Mouse (Mus musculus): ENCODE measurements around the gene Igdcc3. TPM values are rescaled to one million over a fixed set of nuclear protein-coding genes. Genes with fewer than 3 reads are reported as not detected.

The Igdcc3 gene
- polyA plus RNA-seq, 1 experiment from 2014 or later = 5.5 TPM

DNA sequence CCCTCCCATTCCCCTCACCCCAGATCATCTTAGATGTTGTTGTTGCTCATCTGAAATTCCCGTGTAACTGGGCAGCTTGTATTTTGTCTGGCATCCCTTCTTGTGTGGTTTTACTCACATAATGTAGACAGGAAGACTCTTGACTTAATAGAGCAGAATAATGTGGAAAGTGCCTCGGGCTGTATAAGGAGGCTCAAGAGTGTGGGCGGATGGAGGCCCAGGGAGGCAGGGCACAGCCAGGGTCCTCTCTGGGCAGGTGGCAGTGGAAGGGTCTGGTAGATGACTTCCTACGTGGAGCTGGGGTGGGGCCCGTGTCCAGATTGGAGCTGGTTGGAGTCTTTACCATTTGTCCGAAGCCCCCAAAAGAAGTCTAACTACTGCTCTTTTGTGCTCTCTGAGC lies 82.9 kb downstream of the Igdcc3 start:
- Histone ChIP-seq H3K9ac (no peak overlapping the region), H3K9me3 (replicated peaks) (no peaks in the 10 kb centered on the region), H3K27me3 (replicated peaks) (no peaks in the 10 kb centered on the region), H3K4me3 (no peak overlapping the region), H3K27ac (ENCODE audit: poor library complexity, severe bottlenecking) (no peak overlapping the region), H3K4me1 (replicated peaks) (no peaks in the 10 kb centered on the region), H3K4me2 (no peak overlapping the region), H3K36me3 (peaks cover 12% of the 10 kb centered on the region)
- WGBS = 82% methylated on average over 6 of the region's 6 CpGs
- no peak for ATAC-seq (ENCODE audit: insufficient number of reproducible peaks, low FRiP score)

DNA sequence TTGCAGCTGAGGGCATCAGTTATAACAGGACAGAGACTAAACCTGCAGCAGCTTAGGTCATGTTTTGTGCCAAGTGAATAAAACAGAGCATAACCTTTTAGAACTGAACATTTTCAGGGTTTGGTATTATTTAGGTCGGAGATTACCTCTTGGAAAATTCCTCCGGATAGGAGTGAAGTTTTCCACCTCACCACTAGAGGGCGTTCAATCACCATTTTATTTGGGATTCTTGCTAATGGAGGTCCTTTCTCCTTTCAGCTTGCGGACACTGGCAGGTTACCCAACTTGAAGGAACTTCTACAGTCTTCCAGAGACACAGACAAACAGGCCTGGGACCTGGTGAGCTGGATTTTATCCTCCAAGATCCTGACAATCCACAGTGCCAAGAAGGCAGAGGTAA lies 84.8 kb downstream of the Igdcc3 start:
- H3K4me1 ChIP-seq (replicated peaks) = no peaks in the 10 kb centered on the region
- H3K9ac ChIP-seq = no peak overlapping the region
- no peak overlapping the region for H3K4me2 ChIP-seq
- no peaks in the 10 kb centered on the region for H3K27me3 ChIP-seq (replicated peaks)
- ATAC-seq (ENCODE audit: insufficient number of reproducible peaks, low FRiP score) = no peak
- 28% methylated on average over 4 of the region's 4 CpGs for WGBS
- H3K4me3 ChIP-seq = no peak overlapping the region
- no peak overlapping the region for H3K27ac ChIP-seq (ENCODE audit: poor library complexity, severe bottlenecking)
- H3K36me3 ChIP-seq = peaks cover 28% of the 10 kb centered on the region
- no peaks in the 10 kb centered on the region for H3K9me3 ChIP-seq (replicated peaks)

DNA sequence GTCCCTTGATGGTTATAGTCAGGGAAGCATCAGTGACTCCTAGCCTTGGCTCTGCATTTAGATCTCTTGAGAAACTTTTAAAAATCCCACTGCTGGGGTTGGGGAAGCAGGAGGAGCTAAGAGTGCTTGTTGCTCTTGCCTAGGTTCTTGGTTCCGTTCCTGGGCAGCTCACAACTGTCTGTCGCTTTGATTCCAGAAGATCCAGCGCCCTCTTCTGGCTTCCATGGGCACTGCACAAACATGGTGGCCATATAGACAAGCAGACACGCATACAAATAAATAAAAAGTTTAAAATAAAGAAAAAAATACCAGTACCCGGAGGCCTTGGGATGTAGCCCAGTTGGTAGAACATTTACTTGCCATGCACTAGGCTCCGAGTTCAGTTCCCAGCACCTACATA lies 89.3 kb downstream of the Igdcc3 start:
- 70% methylated on average over 6 of the region's 6 CpGs for WGBS
- no peak overlapping the region for H3K27ac ChIP-seq (ENCODE audit: poor library complexity, severe bottlenecking)
- no peak overlapping the region for H3K4me2 ChIP-seq
- ATAC-seq (ENCODE audit: insufficient number of reproducible peaks, low FRiP score) = no peak
- H3K27me3 ChIP-seq (replicated peaks) = no peaks in the 10 kb centered on the region
- H3K9ac ChIP-seq = no peak overlapping the region
- no peaks in the 10 kb centered on the region for H3K4me1 ChIP-seq (replicated peaks)
- H3K9me3 ChIP-seq (replicated peaks) = no peaks in the 10 kb centered on the region
- H3K4me3 ChIP-seq = no peak overlapping the region
- H3K36me3 ChIP-seq = peaks cover 44% of the 10 kb centered on the region

DNA sequence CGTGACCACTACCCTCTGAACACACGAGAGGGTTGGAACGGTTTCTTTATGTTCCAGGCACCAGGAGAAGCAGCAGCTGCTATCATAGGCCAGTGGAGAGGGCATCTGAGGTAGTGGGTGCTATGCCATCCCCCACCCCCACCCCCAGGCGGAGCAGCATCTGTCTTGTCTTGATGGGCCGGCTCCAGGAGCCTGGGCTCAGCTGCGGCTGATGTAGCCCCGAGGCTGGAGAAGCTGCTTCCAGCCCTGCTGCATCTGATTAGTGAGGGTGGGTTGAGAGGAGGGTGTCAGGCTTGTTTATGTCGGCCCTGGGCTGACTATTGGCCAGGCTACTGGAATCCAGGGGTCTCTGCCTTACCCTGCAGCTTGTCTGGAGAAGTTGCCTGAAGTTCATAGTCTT lies 90.3 kb downstream of the Igdcc3 start:
- no peak overlapping the region for H3K9ac ChIP-seq
- no peaks in the 10 kb centered on the region for H3K4me1 ChIP-seq (replicated peaks)
- ATAC-seq (ENCODE audit: insufficient number of reproducible peaks, low FRiP score) = no peak
- peaks cover 43% of the 10 kb centered on the region for H3K36me3 ChIP-seq
- H3K27me3 ChIP-seq (replicated peaks) = no peaks in the 10 kb centered on the region
- H3K27ac ChIP-seq (ENCODE audit: poor library complexity, severe bottlenecking) = no peak overlapping the region
- no peak overlapping the region for H3K4me3 ChIP-seq
- no peak overlapping the region for H3K4me2 ChIP-seq
- H3K9me3 ChIP-seq (replicated peaks) = no peaks in the 10 kb centered on the region
- 52% methylated on average over 8 of the region's 8 CpGs for WGBS

DNA sequence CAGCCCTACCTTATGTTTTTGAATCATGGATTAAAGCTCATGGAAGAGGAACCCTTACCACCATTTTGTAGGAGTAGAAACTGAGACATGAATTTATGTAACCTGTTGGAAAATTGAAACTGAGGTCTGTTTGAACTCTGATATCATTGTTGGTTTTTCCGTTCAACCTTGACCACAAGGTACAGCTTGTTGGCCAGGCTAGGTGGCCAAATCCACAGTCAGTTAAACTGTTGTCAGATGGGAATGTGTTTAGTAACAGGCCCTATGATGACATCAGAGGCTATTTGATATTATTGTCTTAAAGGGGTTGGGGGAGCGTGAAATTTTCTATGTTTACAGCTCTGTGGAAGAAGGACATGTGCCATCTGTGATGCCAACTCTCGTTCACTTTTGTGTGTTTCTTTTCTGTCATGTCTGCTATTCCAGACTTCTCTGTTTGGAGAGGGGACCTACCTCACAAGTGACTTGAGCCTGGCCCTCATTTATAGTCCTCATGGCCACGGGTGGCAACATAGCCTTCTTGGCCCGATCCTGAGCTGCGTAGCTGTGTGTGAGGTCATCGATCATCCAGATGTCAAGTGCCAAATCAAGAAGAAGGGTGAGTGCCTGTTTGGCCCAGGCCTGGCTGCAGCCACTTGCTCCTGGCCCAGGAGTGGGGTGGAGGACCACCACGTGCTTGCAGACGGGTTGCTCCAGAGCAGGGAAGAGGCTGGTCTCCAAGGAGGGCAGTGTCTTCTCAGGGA lies 92.4 kb downstream of the Igdcc3 start:
- H3K27ac ChIP-seq (ENCODE audit: poor library complexity, severe bottlenecking) = no peak overlapping the region
- H3K27me3 ChIP-seq (replicated peaks) = no peaks in the 10 kb centered on the region
- ATAC-seq (ENCODE audit: insufficient number of reproducible peaks, low FRiP score) = no peak
- H3K9ac ChIP-seq = no peak overlapping the region
- no peaks in the 10 kb centered on the region for H3K4me1 ChIP-seq (replicated peaks)
- no peaks in the 10 kb centered on the region for H3K9me3 ChIP-seq (replicated peaks)
- no peak overlapping the region for H3K4me2 ChIP-seq
- WGBS = 83% methylated on average over 9 of the region's 9 CpGs
- no peak overlapping the region for H3K4me3 ChIP-seq
- H3K36me3 ChIP-seq = peaks cover 50% of the 10 kb centered on the region

DNA sequence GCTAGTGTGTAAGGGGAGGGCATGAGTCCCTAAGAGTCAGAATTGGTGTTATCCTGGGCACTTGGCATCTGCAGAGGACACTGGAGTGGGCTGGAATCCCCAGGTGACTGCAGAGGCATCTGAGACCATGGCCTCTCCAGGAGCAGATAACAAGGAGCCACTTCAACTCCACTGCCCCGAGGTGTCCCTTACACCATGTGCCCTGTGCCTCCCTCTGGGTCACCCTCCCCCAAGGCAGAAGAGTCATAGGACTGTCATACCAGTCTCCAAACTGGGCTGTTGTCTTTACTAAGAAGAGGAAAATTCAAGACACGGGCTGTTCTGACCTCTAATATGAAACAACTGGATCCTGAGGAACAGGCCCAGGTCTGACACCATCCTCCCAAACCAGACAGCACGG lies 93.7 kb downstream of the Igdcc3 start:
- WGBS = 66% methylated on average over 3 of the region's 3 CpGs
- Histone ChIP-seq H3K36me3 (peaks cover 40% of the 10 kb centered on the region), H3K9me3 (replicated peaks) (no peaks in the 10 kb centered on the region), H3K27me3 (replicated peaks) (no peaks in the 10 kb centered on the region), H3K4me2 (no peak overlapping the region), H3K4me1 (replicated peaks) (no peaks in the 10 kb centered on the region), H3K9ac (no peak overlapping the region), H3K4me3 (no peak overlapping the region), H3K27ac (ENCODE audit: poor library complexity, severe bottlenecking) (no peak overlapping the region)
- ATAC-seq (ENCODE audit: insufficient number of reproducible peaks, low FRiP score) = no peak

Other genes starting within 250 kb of the Igdcc3 start
- 0.05 TPM in 2 replicates for gene Slc24a1, start 189.6 kb upstream of the Igdcc3 start, polyA plus RNA-seq (2016; fragmentation: Nextera tagmentation; extraction: Ambion mirVana)
- 45.2 and 48.6 TPM in 2 replicates for gene Ints14, start 180.3 kb upstream of the Igdcc3 start, polyA plus RNA-seq (2016; fragmentation: Nextera tagmentation; extraction: Ambion mirVana)
- 62.8 and 64.0 TPM in 2 replicates for gene Hacd3, start 119.5 kb upstream of the Igdcc3 start, polyA plus RNA-seq (2016; fragmentation: Nextera tagmentation; extraction: Ambion mirVana)
- 42.6 and 44.3 TPM in 2 replicates for gene Dpp8, start 108.8 kb upstream of the Igdcc3 start, polyA plus RNA-seq (2016; fragmentation: Nextera tagmentation; extraction: Ambion mirVana)
- gene Igdcc4, start 39.7 kb upstream of the Igdcc3 start, polyA plus RNA-seq (2016; fragmentation: Nextera tagmentation; extraction: Ambion mirVana) = 12.9 and 13.0 TPM in 2 replicates
- 5.0 and 5.8 TPM in 2 replicates for gene Parp16, start 54.2 kb downstream of the Igdcc3 start, polyA plus RNA-seq (2016; fragmentation: Nextera tagmentation; extraction: Ambion mirVana)
- 0.17 TPM in 1 of 2 replicates, not detected in the other for gene Cilp, start 124.0 kb downstream of the Igdcc3 start, polyA plus RNA-seq (2016; fragmentation: Nextera tagmentation; extraction: Ambion mirVana)
- gene Clpx, start 153.1 kb downstream of the Igdcc3 start, polyA plus RNA-seq (2016; fragmentation: Nextera tagmentation; extraction: Ambion mirVana) = 44.6 and 45.2 TPM in 2 replicates
- gene Pdcd7, start 204.9 kb downstream of the Igdcc3 start, polyA plus RNA-seq (2016; fragmentation: Nextera tagmentation; extraction: Ambion mirVana) = 9.5 and 9.9 TPM in 2 replicates
- 0.11 TPM in 1 of 2 replicates, not detected in the other for gene Ubap1l, start 219.9 kb downstream of the Igdcc3 start, polyA plus RNA-seq (2016; fragmentation: Nextera tagmentation; extraction: Ambion mirVana)